Mouse (Mus musculus): ENCODE measurements around the gene Sdcbp2.

Gene Sdcbp2

DNA sequence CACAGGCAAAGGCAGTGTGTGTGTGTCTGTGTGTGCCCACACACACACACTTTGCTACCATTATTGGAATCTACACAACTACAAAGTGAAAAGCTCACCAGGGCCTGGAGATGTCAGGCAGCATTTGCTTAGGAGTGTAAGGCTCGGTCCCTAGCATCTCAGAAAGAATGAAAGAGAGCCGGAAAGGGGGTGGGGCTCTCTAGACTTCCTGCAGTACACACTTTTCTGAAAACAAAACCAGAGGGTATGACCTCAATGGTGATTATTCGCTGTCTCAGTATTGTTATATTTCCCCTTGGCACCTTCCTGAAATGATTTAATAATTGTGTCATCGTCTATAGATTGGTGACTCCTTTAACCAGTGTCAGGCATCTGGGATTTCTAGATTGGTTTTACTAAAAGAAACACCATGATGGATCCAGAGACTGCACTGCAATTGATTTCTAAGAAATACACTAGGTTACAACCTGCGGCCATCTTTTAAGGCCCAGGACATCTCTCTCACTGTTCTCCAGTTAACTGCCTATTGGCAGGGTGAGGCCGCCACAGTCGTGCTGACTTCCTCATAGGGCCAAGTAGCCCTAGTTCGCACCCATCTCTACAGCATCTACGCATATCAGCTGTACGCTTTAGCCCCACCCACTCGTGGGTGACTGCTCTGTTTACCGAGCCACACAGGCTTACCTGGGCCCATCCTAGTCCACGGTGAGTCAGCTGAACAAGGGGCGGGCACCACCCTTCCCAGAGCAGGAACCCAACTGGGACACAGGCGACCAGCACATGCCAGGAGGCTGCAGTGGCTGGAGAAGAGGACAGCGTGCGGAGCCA is at the start of gene Sdcbp2:
TSS of gene Sdcbp2 (plus strand) at position 750 of the 828 bp plus-strand sequence.
- DNase-seq (ENCODE audit: low read depth, low spot score), result no peak

GRCm38 (mm10) chr2:151524324-151525041 is 47.9 kb upstream of the Sdcbp2 start:
- DNase-seq (ENCODE audit: low read depth, low spot score), result no peak

GRCm38 (mm10) chr2:151525520-151525919 is 46.9 kb upstream of the Sdcbp2 start:
- DNase-seq (ENCODE audit: low read depth, low spot score), result no peak

GRCm38 (mm10) chr2:151528066-151528465 is 44.4 kb upstream of the Sdcbp2 start:
- no peak for DNase-seq (ENCODE audit: low read depth, low spot score)

DNA sequence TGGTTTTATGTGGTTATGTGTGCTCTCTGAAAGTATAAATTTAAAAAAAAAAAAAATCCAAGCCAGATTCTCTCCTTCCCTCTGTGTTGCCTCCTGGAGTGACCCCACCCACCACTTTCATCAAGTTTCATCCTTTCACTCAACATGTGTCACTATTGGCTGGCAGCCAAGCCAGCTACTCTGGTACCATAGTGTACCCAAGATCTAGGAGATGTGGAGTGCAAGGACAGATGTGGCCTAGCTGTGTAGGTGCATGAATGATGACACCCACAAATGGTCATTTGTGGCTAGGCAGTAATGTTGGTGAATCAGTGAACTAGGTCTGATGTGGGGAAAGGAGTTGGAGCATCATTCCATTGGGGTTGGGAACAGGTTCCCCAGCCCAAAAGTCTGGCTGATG is 43.3 kb upstream of the Sdcbp2 start:
- DNase-seq (ENCODE audit: low read depth, low spot score), result no peak

- no peak for DNase-seq (ENCODE audit: low read depth, low spot score)
Observed at GRCm38 (mm10) chr2:151530378-151531230, 41.8 kb upstream of the Sdcbp2 start.

GRCm38 (mm10) chr2:151533632-151534031 is 38.8 kb upstream of the Sdcbp2 start:
- no peak for DNase-seq (ENCODE audit: low read depth, low spot score)

GRCm38 (mm10) chr2:151535961-151536617 is 36.3 kb upstream of the Sdcbp2 start:
- DNase-seq (ENCODE audit: low read depth, low spot score), result no peak

DNA sequence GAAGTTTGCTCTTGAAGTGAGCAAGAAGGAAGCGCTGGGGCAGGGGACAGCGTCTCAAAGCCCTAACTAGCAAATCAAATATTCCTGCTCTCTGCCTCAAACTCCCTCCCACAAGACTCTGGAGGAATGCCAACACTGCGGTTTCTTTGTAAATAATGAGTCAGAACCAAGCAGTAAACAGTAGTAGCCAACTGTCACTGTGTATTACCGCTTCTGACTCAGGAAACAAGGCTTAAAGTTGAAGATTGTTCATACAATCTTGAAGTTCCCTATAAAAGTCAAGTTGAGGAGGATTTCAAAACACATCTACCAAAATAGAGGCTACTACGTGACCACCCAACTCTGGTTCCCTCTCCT is 35.8 kb upstream of the Sdcbp2 start:
- no peak for DNase-seq (ENCODE audit: low read depth, low spot score)

- DNase-seq (ENCODE audit: low read depth, low spot score), result no peak
Observed at GRCm38 (mm10) chr2:151538646-151539045, 33.8 kb upstream of the Sdcbp2 start.

- peak; percentile 76 for DNase-seq (ENCODE audit: low read depth, low spot score)
Observed at GRCm38 (mm10) chr2:151542323-151543062, 29.9 kb upstream of the Sdcbp2 start, which contains the start of gene Fkbp1a. TSS of gene Fkbp1a (plus strand) at chr2:151542483.

DNA sequence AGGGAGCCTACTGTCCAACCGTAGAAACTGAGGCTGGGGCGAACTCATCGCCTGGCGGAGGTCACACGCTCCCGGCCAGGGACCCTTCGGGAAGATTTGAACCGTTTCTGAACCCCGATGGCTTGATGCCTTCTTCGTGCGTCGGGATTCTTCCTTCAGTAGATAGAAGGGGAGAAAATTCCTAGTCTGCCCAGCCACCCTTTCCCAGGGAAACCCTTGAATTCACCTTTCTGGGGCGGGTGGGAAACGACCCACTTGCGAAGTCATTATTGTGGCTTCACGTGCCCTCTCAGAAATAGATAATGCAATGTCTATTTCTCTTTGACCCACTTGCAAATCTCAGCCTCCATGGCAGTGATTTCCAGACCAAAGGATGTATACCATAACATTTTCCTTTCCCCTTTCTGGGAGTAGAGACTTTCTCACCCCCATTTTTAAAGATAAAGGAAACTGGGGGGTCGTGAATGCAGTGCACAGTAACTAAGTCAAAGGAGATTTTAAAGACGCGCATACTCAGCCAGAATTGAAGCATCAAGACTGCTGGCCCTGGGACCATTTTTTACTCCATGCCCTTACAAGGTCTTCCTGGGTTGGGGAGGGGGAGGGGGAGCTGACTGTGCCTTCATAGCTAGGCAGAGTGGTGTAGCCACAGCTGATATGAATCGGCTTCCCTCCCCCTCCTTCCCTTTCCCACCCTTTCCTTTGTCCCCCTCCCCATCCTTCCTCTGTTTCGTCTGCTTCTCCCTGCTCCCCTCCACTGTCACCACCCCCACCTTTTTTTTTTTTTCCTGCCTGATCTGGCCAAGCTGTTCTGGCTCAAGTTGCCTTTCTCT is 29.1 kb upstream of the Sdcbp2 start:
- DNase-seq (ENCODE audit: low read depth, low spot score), result no peak

DNA sequence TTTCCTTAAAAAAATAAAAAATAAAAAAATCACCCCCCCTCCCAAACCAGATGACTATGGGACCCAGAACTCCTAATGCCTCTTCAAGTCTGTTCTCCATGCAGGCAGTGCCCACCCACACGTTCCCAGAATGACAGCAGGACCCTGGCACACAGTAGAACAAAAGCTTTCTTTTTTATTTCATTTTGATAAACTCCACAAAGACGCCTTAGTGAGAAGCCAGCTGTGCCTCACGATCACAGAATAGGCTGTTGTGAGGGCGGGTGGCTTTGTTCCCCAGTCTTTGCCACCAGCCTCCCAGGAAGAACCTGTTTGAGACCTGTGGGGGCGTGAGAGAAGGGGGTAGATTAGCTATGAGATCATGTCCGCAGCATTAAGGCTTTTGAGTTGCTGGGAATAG is 27.7 kb upstream of the Sdcbp2 start:
- DNase-seq (ENCODE audit: low read depth, low spot score), result no peak

GRCm38 (mm10) chr2:151546571-151546970 is 25.9 kb upstream of the Sdcbp2 start:
- DNase-seq (ENCODE audit: low read depth, low spot score), result no peak

DNA sequence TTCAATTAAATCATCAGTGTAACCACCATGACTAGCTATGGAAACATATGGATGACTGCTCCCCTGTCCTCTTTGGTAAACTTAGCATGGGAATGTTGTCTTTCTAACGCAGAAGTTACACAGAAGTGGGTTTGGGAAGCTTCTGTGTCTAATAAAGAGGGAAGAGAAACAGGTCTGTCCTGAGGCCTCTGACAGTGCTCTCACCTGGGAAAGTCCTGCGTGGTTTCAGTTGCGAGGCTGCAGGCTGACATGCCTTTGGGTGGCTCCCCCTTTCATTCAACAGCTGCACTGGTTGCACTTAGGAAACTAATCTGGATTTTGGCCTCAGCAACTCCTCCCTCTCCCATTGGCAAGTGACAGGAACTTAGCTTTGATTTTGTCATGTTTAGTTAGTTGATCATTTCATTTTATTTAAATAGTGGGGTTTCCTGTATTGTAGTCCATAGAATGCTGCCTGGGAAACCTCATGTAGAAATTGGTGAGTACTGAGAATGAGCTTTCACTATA is 22.8 kb upstream of the Sdcbp2 start:
- no peak for DNase-seq (ENCODE audit: low read depth, low spot score)

GRCm38 (mm10) chr2:151562930-151563921 is 9.2 kb upstream of the Sdcbp2 start:
- no peak for DNase-seq (ENCODE audit: low read depth, low spot score)

DNA sequence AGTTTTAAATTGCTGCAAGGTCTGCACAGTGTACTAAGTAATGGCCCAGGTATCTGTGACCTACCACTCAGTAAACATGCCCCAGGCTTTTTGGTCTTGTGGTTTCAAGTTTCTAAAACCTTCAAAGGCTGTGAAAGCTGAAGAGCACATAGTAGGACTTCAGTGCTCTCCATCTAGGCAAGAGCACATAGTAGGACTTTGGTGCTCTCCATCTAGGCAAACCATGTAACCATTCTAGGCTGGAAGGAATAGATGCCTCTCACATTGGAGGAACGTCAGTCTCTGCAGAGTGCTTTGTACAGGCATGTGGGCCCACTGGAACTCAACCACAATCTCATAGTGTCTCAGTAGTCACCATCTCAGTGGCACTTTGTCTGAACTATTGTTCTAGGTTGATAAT is 8.4 kb upstream of the Sdcbp2 start:
- DNase-seq (ENCODE audit: low read depth, low spot score), result no peak

DNA sequence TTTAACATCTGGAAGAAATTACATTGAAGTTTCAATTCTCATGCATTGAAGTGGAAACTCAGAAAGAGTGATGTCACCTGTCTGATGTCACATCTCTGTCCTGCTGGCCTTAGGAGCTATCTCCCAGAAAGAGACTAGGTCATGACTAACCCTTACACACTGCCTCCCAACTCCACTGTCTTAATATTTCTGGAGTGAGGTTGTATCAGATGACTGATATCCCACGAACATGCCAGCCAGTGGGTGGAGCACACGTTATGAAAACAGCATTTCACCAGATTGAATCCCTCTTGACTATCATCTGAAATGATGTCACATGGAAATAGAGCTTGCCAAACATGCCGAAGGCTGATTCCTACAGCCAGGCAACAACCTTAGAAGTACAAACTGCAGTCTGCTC is 7.4 kb upstream of the Sdcbp2 start:
- DNase-seq (ENCODE audit: low read depth, low spot score), result no peak

Data from c-Kit-negative CD71-positive TER-119-positive erythroid progenitor cells, embryonic 14.5 days (primary cell).